Mouse (Mus musculus): ENCODE data around the gene Atxn7l1. TPM values are rescaled to one million over a fixed set of nuclear protein-coding genes. Genes with fewer than 3 reads are reported as not detected.
A peak's percentile ranks its signal among the peaks of the same experiment; 100 is the strongest.

Atxn7l1 gene
- polyA plus RNA-seq, 1 experiment = 12.4 TPM

DNA sequence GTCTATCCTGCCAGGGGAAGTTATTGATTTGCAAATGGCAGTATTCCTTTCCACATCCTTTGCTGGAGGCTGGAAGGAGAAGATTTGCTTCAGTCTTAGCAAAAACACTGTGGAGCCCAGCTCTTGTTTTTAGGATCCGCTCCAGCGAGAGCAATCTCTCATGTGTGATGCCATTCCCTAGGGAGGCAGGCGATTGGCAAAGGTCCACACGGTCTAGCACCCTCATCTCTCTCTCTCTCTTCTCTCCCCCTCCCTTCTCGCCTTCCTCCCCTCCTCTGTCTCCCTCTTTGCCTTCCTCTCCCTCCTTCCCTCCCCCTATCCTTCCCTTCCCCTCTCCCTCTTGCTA lies 29.0 kb downstream of the Atxn7l1 start:
- Histone ChIP-seq H3K4me2 (ENCODE audit: low read depth) (peak overlapping the region; percentile 96), H3ac (ENCODE audit: control insufficient read depth, insufficient read length) (no peak overlapping the region), H3K27me3 (ENCODE audit: control insufficient read depth, insufficient read depth, insufficient read length) (no peaks in the 10 kb centered on the region), H3K36me3 (ENCODE audit: control insufficient read depth, insufficient read depth) (peaks cover 1% of the 10 kb centered on the region), H3K79me2 (ENCODE audit: control insufficient read depth, insufficient read depth) (peaks cover 27% of the 10 kb centered on the region), H3K4me3 (peak overlapping the region; percentile 14)
- TF ChIP-seq SRF (IDR thresholded peaks at IDR 0.05; ENCODE audit: control insufficient read depth, insufficient read length, low read depth) (no peak), TCF3 (IDR thresholded peaks at IDR 0.05; ENCODE audit: insufficient read length, low read depth) (no peak), MYOG (IDR thresholded peaks at IDR 0.05; ENCODE audit: control insufficient read depth in 1 of 3, insufficient read depth in 1 of 3, insufficient read length in 2 of 3, low read depth in 2 of 3) (no peak)

DNA sequence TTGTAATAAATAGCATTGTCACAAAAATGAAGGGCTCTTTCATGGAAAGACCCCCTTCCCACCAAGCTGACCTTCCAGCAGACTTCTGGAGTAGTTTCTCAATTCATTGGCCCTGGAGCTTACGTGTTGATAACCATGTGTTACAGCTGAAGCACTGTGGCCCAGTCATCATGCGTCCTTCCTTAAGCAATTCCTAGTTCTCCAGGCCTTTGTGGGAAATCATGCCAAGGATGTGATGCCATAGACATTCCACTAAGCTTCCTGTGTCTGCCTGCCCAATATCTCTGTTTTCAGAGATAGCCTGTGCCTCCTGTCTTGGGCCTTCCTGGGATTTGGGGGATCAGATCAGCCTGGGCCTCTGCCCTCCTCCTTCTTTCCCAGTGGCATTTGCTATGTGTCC lies 32.9 kb downstream of the Atxn7l1 start:
- H3K4me3 ChIP-seq = no peak overlapping the region
- H3K79me2 ChIP-seq (ENCODE audit: control insufficient read depth, insufficient read depth) = peaks cover 29% of the 10 kb centered on the region
- TF ChIP-seq POLR2A (IDR thresholded peaks at IDR 0.05; ENCODE audit: insufficient read length, low read depth) (no peak), MYOD1 (IDR thresholded peaks at IDR 0.05; ENCODE audit: control insufficient read depth in 1 of 3, insufficient read length in 2 of 3, low read depth in 2 of 3) (no peak), MYOG (IDR thresholded peaks at IDR 0.05; ENCODE audit: control insufficient read depth in 1 of 3, insufficient read depth in 1 of 3, insufficient read length in 2 of 3, low read depth in 2 of 3) (no peak), TCF12 (IDR thresholded peaks at IDR 0.05; ENCODE audit: insufficient read depth, poor library complexity, severe bottlenecking) (no peak), TCF3 (IDR thresholded peaks at IDR 0.05; ENCODE audit: insufficient read length, low read depth) (no peak), E2F4 (IDR thresholded peaks at IDR 0.05; ENCODE audit: insufficient read depth) (no peak), CEBPB (IDR thresholded peaks at IDR 0.05; ENCODE audit: insufficient read depth, poor library complexity, severe bottlenecking) (0 out of 2 replicates have a peak, but pooled peaks have one; percentile 52), USF1 (IDR thresholded peaks at IDR 0.05; ENCODE audit: low read depth) (no peak)
- H3K4me2 ChIP-seq (ENCODE audit: low read depth) = peak overlapping the region; percentile 8
- H3K27me3 ChIP-seq (ENCODE audit: control insufficient read depth, insufficient read depth, insufficient read length) = no peaks in the 10 kb centered on the region
- H3K36me3 ChIP-seq (ENCODE audit: control insufficient read depth, insufficient read depth) = no peaks in the 10 kb centered on the region
- H3ac ChIP-seq (ENCODE audit: control insufficient read depth, insufficient read length) = no peak overlapping the region

DNA sequence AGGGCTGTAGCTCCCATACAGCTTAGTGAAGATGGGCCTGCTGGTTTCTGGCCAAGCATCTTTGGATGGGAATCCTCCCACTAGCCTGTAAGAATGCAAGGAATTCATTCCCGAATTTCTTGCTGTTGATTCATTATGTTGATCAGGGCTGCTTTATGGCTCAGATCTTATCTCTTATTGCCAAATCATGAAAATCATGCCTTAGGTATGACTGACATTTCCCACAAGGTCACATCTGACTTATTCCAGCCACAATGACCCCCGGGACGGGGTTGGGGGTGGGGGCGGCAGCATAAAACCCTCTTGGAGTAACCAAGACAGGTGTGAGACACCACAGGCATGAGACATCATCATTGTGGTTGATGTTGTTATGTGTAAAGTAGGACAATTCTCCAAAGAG lies 34.4 kb downstream of the Atxn7l1 start:
- H3ac ChIP-seq (ENCODE audit: control insufficient read depth, insufficient read length) = no peak overlapping the region
- no peak overlapping the region for H3K4me3 ChIP-seq
- peak; percentile 84 for TF ChIP-seq TCF12 (IDR thresholded peaks at IDR 0.05; ENCODE audit: insufficient read depth, poor library complexity, severe bottlenecking)
- no peak for TF ChIP-seq USF1 (IDR thresholded peaks at IDR 0.05; ENCODE audit: low read depth)
- no peak for TF ChIP-seq REST (IDR thresholded peaks at IDR 0.05; ENCODE audit: insufficient read depth, insufficient read length)
- peak in 1 of 3 experiments; percentile 69 for TF ChIP-seq MYOG (IDR thresholded peaks at IDR 0.05; ENCODE audit: control insufficient read depth in 1 of 3, insufficient read depth in 1 of 3, insufficient read length in 2 of 3, low read depth in 2 of 3)
- peak; percentile 86 for TF ChIP-seq CEBPB (IDR thresholded peaks at IDR 0.05; ENCODE audit: insufficient read depth, poor library complexity, severe bottlenecking)
- no peak for TF ChIP-seq SRF (IDR thresholded peaks at IDR 0.05; ENCODE audit: control insufficient read depth, insufficient read length, low read depth)
- TF ChIP-seq MYOD1 (IDR thresholded peaks at IDR 0.05; ENCODE audit: control insufficient read depth in 1 of 3, insufficient read length in 2 of 3, low read depth in 2 of 3) = peak in 2 of 3 experiments; percentile 87 to 90
- no peaks in the 10 kb centered on the region for H3K36me3 ChIP-seq (ENCODE audit: control insufficient read depth, insufficient read depth)
- peaks cover 29% of the 10 kb centered on the region for H3K79me2 ChIP-seq (ENCODE audit: control insufficient read depth, insufficient read depth)
- peak overlapping the region; percentile 46 for H3K4me2 ChIP-seq (ENCODE audit: low read depth)
- H3K27me3 ChIP-seq (ENCODE audit: control insufficient read depth, insufficient read depth, insufficient read length) = no peaks in the 10 kb centered on the region

DNA sequence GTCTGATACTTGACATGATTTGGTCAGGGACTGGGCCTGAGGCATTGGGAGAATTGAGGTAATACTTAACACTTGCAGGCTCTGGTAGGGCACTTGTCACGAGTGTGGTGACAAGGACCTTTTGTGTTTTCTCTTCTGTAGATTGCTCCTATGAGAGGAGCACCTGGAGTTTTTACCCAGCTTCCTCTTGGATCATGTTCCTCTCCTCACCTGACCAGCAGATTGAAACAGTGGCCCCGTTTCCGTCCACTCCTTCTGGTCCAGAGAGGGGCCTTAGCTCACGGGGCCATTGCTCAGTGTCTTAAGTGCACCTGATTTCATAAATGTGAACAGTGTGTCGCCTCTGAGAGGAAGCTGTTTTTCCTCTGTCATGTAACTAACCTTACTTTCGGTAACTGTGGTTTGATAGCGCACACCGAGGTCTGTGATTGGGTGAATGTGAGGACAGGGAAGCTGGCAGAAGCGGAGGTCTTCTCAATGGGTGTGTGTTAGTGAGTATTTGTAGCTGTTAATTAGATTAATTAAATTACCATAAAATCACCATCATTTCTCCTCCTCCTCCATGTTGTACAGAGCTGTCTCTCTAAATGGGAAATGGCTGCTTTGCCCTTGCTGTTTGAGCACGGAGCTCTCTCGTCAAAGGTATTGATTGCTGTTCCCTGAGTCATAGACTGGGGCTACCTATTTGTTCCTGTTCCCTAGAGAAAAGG lies 35.1 kb downstream of the Atxn7l1 start:
- TF ChIP-seq TCF12 (IDR thresholded peaks at IDR 0.05; ENCODE audit: insufficient read depth, poor library complexity, severe bottlenecking) (no peak), USF1 (IDR thresholded peaks at IDR 0.05; ENCODE audit: low read depth) (no peak), MYOD1 (IDR thresholded peaks at IDR 0.05; ENCODE audit: control insufficient read depth in 1 of 3, insufficient read length in 2 of 3, low read depth in 2 of 3) (no peak), POLR2A (IDR thresholded peaks at IDR 0.05; ENCODE audit: insufficient read length, low read depth) (no peak), POLR2AphosphoS2 (IDR thresholded peaks at IDR 0.05; ENCODE audit: insufficient read length, low read depth) (no peak), E2F4 (IDR thresholded peaks at IDR 0.05; ENCODE audit: insufficient read depth) (no peak), CEBPB (IDR thresholded peaks at IDR 0.05; ENCODE audit: insufficient read depth, poor library complexity, severe bottlenecking) (no peak), MYOG (IDR thresholded peaks at IDR 0.05; ENCODE audit: control insufficient read depth in 1 of 3, insufficient read depth in 1 of 3, insufficient read length in 2 of 3, low read depth in 2 of 3) (no peak), REST (IDR thresholded peaks at IDR 0.05; ENCODE audit: insufficient read depth, insufficient read length) (no peak), TCF3 (IDR thresholded peaks at IDR 0.05; ENCODE audit: insufficient read length, low read depth) (no peak), SRF (IDR thresholded peaks at IDR 0.05; ENCODE audit: control insufficient read depth, insufficient read length, low read depth) (no peak), MAX (IDR thresholded peaks at IDR 0.05; ENCODE audit: low read depth) (no peak)
- Histone ChIP-seq H3K27me3 (ENCODE audit: control insufficient read depth, insufficient read depth, insufficient read length) (no peaks in the 10 kb centered on the region), H3K4me3 (no peak overlapping the region), H3K36me3 (ENCODE audit: control insufficient read depth, insufficient read depth) (no peaks in the 10 kb centered on the region), H3ac (ENCODE audit: control insufficient read depth, insufficient read length) (no peak overlapping the region), H3K4me2 (ENCODE audit: low read depth) (peak overlapping the region; percentile 13), H3K79me2 (ENCODE audit: control insufficient read depth, insufficient read depth) (peaks cover 29% of the 10 kb centered on the region)

DNA sequence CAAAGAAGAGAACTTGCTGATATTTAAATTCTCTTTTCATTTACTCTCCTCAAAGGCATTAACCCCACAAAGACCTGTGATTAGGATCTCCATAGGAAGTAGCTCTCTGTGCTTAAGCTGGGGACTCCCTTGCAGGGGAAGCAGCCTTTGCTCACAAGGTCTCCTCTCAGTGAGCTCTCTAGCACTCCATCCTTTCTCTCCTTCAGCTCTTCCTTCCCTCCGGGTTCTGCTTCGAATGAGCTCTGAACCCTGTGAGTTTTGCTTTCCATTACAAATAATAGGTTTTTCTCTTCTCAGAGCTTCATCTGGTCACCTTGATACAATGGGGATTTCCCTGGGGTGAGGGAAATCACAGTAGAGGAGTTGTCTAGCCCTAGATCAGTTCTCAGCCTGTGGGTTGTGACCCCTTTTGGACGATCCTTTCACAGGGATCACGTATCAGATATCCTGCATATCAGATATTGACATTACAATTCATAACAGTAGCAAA lies 35.7 kb downstream of the Atxn7l1 start:
- Histone ChIP-seq H3K4me2 (ENCODE audit: low read depth) (no peak overlapping the region), H3K36me3 (ENCODE audit: control insufficient read depth, insufficient read depth) (no peaks in the 10 kb centered on the region), H3K79me2 (ENCODE audit: control insufficient read depth, insufficient read depth) (peaks cover 28% of the 10 kb centered on the region), H3K27me3 (ENCODE audit: control insufficient read depth, insufficient read depth, insufficient read length) (no peaks in the 10 kb centered on the region), H3K4me3 (no peak overlapping the region), H3ac (ENCODE audit: control insufficient read depth, insufficient read length) (no peak overlapping the region)
- TF ChIP-seq SRF (IDR thresholded peaks at IDR 0.05; ENCODE audit: control insufficient read depth, insufficient read length, low read depth) = no peak
- no peak for TF ChIP-seq REST (IDR thresholded peaks at IDR 0.05; ENCODE audit: insufficient read depth, insufficient read length)
- no peak for TF ChIP-seq MAX (IDR thresholded peaks at IDR 0.05; ENCODE audit: low read depth)
- no peak for TF ChIP-seq TCF3 (IDR thresholded peaks at IDR 0.05; ENCODE audit: insufficient read length, low read depth)
- no peak for TF ChIP-seq CEBPB (IDR thresholded peaks at IDR 0.05; ENCODE audit: insufficient read depth, poor library complexity, severe bottlenecking)
- TF ChIP-seq E2F4 (IDR thresholded peaks at IDR 0.05; ENCODE audit: insufficient read depth) = no peak
- TF ChIP-seq MYOG (IDR thresholded peaks at IDR 0.05; ENCODE audit: control insufficient read depth in 1 of 3, insufficient read depth in 1 of 3, insufficient read length in 2 of 3, low read depth in 2 of 3) = no peak
- no peak for TF ChIP-seq TCF12 (IDR thresholded peaks at IDR 0.05; ENCODE audit: insufficient read depth, poor library complexity, severe bottlenecking)
- no peak for TF ChIP-seq POLR2AphosphoS2 (IDR thresholded peaks at IDR 0.05; ENCODE audit: insufficient read length, low read depth)
- no peak for TF ChIP-seq MYOD1 (IDR thresholded peaks at IDR 0.05; ENCODE audit: control insufficient read depth in 1 of 3, insufficient read length in 2 of 3, low read depth in 2 of 3)
- no peak for TF ChIP-seq USF1 (IDR thresholded peaks at IDR 0.05; ENCODE audit: low read depth)
- TF ChIP-seq POLR2A (IDR thresholded peaks at IDR 0.05; ENCODE audit: insufficient read length, low read depth) = no peak

Data from myocyte (in vitro differentiated cells).